Mouse (Mus musculus) embryonic facial prominence, embryonic 11.5 days (tissue): ENCODE measurements around the gene Chd9. TPM values are rescaled to one million over a fixed set of nuclear protein-coding genes. Genes with fewer than 3 reads are reported as not detected.

Experiments
- ATAC-seq: fragments of 200-750 bp; cut with Nextera tagmentation; replicated peaks from 2 replicates; pipeline ENCODE4 v1.8.0; 2017; ENCODE audit warnings: low read depth; ENCODE audit not compliant: insufficient number of reproducible peaks, low FRiP score, low TSS enrichment
- DNase-seq: peaks from one replicate; pipeline ENCODE4 v3.0.0-alpha.2; 2015; ENCODE audit warnings: low spot score
- H3K27ac ChIP-seq: fragments of 300-500 bp; sonication (generic); replicated peaks from 2 replicates; pipeline ENCODE4 v1.5.1; 2014; ENCODE audit warnings: mild to moderate bottlenecking, low read depth, low read length, control low read depth
- H3K27me3 ChIP-seq: fragments of 300-500 bp; sonication (generic); 2 replicates; pipeline ENCODE4 v1.6.1; 2014; ENCODE audit warnings: mild to moderate bottlenecking, low read length, moderate library complexity, mixed read lengths; ENCODE audit not compliant: control insufficient read depth, insufficient read depth
- H3K36me3 ChIP-seq: fragments of 300-500 bp; sonication (generic); replicated peaks from 2 replicates; pipeline ENCODE4 v1.6.1; 2014; ENCODE audit warnings: low read depth, mild to moderate bottlenecking, low read length, moderate library complexity, mixed read lengths; ENCODE audit not compliant: control insufficient read depth, insufficient read depth
- H3K4me1 ChIP-seq: fragments of 300-500 bp; sonication (generic); 2 replicates; pipeline ENCODE4 v1.6.1; 2014; ENCODE audit warnings: low read length, mixed read lengths; ENCODE audit not compliant: control insufficient read depth, insufficient read depth
- H3K4me2 ChIP-seq: fragments of 300-500 bp; sonication (generic); 2 replicates; pipeline ENCODE4 v1.6.1; 2014; ENCODE audit warnings: low read depth, mild to moderate bottlenecking, control low read depth, low read length, moderate library complexity
- H3K4me3 ChIP-seq: fragments of 300-500 bp; sonication (generic); 2 replicates; pipeline ENCODE4 v1.5.1; 2014; ENCODE audit warnings: low read depth, low read length, control low read depth
- H3K9ac ChIP-seq: fragments of 300-500 bp; sonication (generic); replicated peaks from 2 replicates; pipeline ENCODE4 v1.6.1; 2014; ENCODE audit warnings: mild to moderate bottlenecking, control low read depth, low read length
- H3K9me3 ChIP-seq: fragments of 300-500 bp; sonication (generic); replicated peaks from 2 replicates; pipeline ENCODE4 v1.6.1; 2016; ENCODE audit warnings: mild to moderate bottlenecking, low read length, inconsistent platforms, mixed read lengths; ENCODE audit not compliant: control insufficient read depth
- WGBS: fragments of 180-500 bp; shearing (Covaris S2); extraction: QIAGEN DNeasy Blood & Tissue Kit; methylation state at CpG from one replicate; pipeline ENCODE4 v1.1.7; 2014; 5-methylcytosine and 5-hydroxymethylcytosine counted together
- polyA plus RNA-seq: library from polyadenylated mRNA; unstranded; fragments of >200 nt; fragmentation: Nextera tagmentation; extraction: Ambion mirVana; gene quantifications from 2 replicates; pipeline ENCODE4 v1.2.1, GENCODE M21; 2014

Chd9 gene
- polyA plus RNA-seq, 1 experiment from 2014 or later, result 37.1 TPM

DNA sequence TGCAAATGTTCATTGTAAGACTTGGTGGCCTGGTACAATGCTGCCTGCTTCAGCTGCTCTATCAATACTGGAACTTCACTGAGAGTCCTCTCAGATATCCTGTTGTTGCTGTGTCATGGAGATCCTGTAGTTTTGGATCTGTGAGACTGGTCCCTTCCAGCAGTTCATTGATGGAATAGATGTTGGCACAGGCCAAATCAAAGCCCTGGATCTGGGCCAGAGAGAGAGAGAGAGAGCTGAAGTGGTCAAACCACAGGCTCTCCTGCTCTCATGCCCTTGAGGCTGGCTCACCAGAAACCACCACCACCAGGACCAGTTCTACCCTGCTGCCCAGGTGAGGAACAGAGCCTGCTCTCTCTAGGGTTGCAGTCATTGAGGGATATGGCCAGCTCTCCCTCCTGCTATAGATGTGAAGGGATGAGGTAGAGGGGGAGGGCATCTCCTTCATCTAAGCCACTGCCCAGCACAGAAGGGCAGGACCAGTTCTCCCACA is 231.0 kb downstream of the Chd9 start:
- Histone ChIP-seq H3K27me3 (no peaks in the 10 kb centered on the region), H3K9ac (no peak overlapping the region), H3K36me3 (no peaks in the 10 kb centered on the region), H3K27ac (no peak overlapping the region), H3K4me2 (no peak overlapping the region), H3K9me3 (no peaks in the 10 kb centered on the region), H3K4me1 (no peaks in the 10 kb centered on the region), H3K4me3 (no peak overlapping the region)
- DNase-seq (no peak), ATAC-seq (no peak)

DNA sequence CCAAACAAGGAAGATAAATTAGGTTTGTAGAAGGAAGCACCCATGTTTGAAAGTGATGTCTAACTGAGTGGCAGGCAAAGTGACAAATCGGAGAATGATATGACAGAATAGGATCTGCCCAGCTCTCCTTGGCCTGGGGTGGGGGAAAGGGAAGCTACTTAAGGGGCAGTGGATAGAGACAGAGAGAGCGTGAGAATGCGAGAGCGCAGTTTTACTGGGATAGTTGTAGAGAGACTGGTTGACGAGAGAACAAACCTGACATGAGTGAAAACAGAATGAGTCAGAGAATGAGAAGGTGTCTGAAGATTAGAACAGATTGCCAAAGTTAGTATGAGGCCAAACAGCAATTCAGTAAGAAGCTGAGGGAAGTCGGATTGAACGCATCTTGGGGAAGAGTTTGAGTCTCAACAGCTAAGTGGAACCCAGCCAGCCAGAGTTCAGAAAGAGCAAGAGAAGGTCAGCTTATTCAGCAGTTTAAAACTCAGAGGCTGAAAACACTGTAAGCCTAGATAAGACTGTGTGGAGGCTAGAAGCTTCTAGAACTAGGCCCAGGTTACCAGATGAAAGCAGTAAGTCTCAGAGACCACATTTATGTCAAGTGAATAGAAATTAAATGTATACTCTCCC is 231.8 kb downstream of the Chd9 start:
- no peak for ATAC-seq
- H3K9ac ChIP-seq, result no peak overlapping the region
- WGBS, result 84% methylated on average over 7 of the region's 7 CpGs

DNA sequence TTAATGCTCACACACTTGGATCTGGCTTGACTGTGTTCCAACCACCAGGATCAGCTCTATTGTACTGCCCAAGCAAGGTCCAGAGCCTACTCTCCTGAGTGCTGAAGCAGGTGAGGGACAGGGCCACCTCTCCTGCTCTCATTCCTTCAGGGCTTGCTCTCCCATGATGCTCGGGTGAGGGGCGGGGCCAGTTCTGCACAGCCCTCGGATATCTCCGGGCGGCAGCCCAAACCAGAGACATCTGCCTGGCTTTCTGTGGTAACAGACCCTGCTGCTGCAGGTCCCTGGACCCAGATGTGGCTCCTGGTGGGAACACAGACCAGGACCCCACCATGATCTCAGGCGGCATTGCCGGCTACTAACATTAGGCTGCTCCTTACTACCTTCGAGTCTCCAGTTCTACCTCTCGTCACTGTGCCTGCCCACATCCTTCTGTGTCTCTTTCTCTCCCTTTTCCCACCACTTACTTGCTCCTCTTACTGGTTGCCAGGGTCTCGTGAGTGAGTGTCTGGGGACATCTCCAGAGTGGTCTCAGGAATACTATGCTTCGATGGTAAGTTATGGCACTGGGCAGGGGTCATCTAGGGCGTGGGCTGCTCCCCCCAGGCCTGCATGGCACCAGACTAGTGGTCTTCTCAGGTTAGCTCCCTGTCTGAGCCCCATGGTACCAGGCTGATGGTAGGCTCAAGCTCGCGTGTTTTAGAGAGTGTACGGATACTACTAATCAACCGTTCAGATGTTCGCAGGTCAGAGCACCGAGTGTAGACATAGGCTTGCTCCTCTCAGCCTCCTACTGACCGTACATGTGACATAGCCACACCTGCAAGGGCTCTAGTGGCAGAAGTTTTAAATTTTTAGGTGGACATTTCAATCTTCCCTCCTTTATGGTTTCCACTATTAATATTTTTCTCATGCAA is 232.7 kb downstream of the Chd9 start:
- Histone ChIP-seq H3K27ac (no peak overlapping the region), H3K4me2 (no peak overlapping the region; the same call in 1 of the 2 replicates), H3K4me3 (no peak overlapping the region)

More for the DNA sequence above, 231.8 kb downstream of the Chd9 start:
- H3K27me3 ChIP-seq, result no peaks in the 10 kb centered on the region
- H3K4me2 ChIP-seq, result no peak overlapping the region
- H3K4me1 ChIP-seq, result no peaks in the 10 kb centered on the region
- H3K27ac ChIP-seq, result no peak overlapping the region
- no peak overlapping the region for H3K4me3 ChIP-seq
- H3K9me3 ChIP-seq, result no peaks in the 10 kb centered on the region
- no peaks in the 10 kb centered on the region for H3K36me3 ChIP-seq
- no peak for DNase-seq

DNA sequence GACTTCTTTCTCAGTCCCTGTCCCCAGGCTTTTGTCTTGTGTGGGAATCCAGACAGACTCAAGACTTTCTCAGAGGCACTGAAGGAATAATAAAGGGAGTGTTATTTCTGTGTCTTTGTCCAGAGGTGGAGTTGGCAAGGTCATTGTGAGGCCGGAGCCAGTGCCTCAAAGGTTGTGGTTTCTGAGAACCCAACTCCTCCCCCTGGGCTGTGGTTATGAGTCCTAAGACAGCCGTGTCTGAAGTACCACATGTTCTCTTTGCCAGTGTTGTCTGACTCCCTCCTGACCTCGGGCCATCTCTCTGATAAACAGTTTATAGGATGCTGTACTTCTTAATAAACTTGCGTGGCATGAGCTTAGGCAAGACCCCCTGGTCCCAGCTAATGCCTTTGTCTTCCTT is 237.0 kb downstream of the Chd9 start:
- Histone ChIP-seq H3K36me3 (no peaks in the 10 kb centered on the region), H3K4me3 (no peak overlapping the region), H3K27me3 (no peaks in the 10 kb centered on the region), H3K4me1 (no peaks in the 10 kb centered on the region), H3K27ac (no peak overlapping the region), H3K4me2 (no peak overlapping the region), H3K9ac (no peak overlapping the region), H3K9me3 (no peaks in the 10 kb centered on the region)
- no peak for ATAC-seq
- WGBS, result 75% methylated on average over 4 of the region's 4 CpGs
- no peak for DNase-seq

More for the DNA sequence above, 232.7 kb downstream of the Chd9 start:
- H3K9ac ChIP-seq, result no peak overlapping the region
- no peaks in the 10 kb centered on the region for H3K27me3 ChIP-seq
- DNase-seq, result no peak
- no peak for ATAC-seq
- no peaks in the 10 kb centered on the region for H3K9me3 ChIP-seq
- no peaks in the 10 kb centered on the region for H3K36me3 ChIP-seq
- 76% methylated on average over 19 of the region's 19 CpGs for WGBS
- no peaks in the 10 kb centered on the region for H3K4me1 ChIP-seq

DNA sequence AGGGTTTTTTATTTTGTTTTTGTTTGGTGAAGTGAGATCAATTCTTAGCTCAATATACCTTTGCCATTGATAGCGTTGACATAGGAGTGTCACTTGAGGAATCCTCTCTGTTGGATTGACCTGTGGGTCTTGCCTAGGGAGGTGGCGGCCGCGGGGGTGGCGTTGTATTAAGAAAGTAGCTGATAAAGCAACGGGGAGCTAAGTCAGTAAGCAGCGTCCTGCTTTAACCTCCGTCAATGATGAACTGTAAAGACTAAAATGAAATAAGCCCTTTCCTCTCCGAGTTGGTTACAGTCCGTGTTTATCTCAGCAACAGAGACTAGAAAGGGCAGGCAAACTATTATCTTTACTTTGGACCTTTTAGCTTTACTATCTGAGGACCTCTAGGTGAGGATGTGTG is 241.3 kb downstream of the Chd9 start:
- H3K4me2 ChIP-seq, result peak overlapping the region; percentile 50
- H3K27me3 ChIP-seq, result no peaks in the 10 kb centered on the region
- no peaks in the 10 kb centered on the region for H3K4me1 ChIP-seq
- 11% methylated on average over 10 of the region's 10 CpGs for WGBS
- ATAC-seq (no peak), DNase-seq (no peak)
- peak overlapping the region; percentile 90 for H3K4me3 ChIP-seq
- no peaks in the 10 kb centered on the region for H3K36me3 ChIP-seq
- no peak overlapping the region for H3K27ac ChIP-seq
- peak overlapping the region; percentile 43 for H3K9ac ChIP-seq
- no peaks in the 10 kb centered on the region for H3K9me3 ChIP-seq

DNA sequence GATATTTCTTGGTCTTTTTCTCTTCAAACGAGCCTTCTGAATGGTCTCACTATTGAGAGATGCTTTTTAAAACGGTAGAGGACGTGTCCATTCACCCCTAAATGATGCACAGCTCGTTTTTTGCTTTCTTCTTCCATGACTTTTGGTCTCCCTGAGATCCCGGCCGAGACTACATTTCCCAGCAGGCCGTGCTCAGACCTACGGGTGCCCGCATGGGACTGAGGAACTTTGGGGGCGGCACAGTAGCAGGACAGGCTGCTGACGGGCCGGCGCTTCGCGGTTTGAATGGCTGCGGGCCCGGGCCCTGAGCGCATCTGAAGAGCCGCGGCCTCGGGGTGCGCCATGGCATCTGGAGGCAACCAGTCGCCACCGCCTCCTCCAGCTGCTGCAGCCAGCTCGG is 241.7 kb downstream of the Chd9 start, which contains the start of gene Rbl2:
TSS of gene Rbl2 (plus strand) at position 224 of the 400 bp plus-strand sequence.
- WGBS, result under 1% methylated on average over 25 of the region's 25 CpGs
- Histone ChIP-seq H3K4me2 (peak within 1 kb of the TSS; percentile 60), H3K4me1 (no peaks in the 10 kb centered on the region), H3K4me3 (peak within 1 kb of the TSS; percentile 90), H3K36me3 (no peaks in the 10 kb centered on the region), H3K9ac (peak within 1 kb of the TSS; percentile 83), H3K27ac (peak within 1 kb of the TSS; percentile 70), H3K9me3 (no peaks in the 10 kb centered on the region), H3K27me3 (no peaks in the 10 kb centered on the region)
- peak; percentile 97 for DNase-seq
- ATAC-seq, result peak; percentile 96

DNA sequence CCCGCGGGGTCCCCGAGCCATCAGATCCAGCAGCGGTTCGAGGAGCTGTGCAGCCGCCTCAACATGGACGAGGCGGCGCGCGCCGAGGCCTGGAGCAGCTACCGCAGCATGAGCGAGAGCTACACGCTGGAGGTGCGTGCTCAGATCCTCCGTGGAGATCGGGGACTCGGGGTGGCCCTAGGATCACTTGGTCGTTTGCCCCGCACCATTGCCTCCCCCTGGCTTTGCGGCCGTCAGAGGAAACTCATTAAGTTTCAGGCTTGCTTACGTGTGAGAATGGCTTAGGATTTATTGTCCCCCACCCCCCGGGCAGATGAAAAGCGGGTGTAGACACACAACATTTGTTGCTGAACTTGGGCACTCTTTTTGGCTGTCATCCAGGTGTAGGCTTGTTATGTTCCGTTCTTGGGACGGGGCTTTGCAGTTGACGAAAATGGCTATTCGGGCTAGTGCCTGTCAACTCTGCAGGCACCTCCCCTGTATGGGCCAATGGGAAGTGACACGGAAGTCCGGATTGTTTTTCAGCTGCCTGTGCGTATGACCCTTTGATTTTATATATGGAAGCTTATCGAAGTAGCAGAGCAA is 242.2 kb downstream of the Chd9 start:
- H3K27ac ChIP-seq, result peak overlapping the region; percentile 70
- no peaks in the 10 kb centered on the region for H3K4me1 ChIP-seq
- DNase-seq (peak; percentile 77), ATAC-seq (peak; percentile 74)
- H3K4me3 ChIP-seq, result peak overlapping the region; percentile 90
- no peaks in the 10 kb centered on the region for H3K27me3 ChIP-seq
- peak overlapping the region; percentile 60 for H3K4me2 ChIP-seq
- no peaks in the 10 kb centered on the region for H3K9me3 ChIP-seq
- no peaks in the 10 kb centered on the region for H3K36me3 ChIP-seq
- WGBS, result under 1% methylated on average over 34 of the region's 34 CpGs
- H3K9ac ChIP-seq, result peak overlapping the region; percentile 83
